Mouse (Mus musculus): ENCODE results near the gene Hmgb1. TPM values are rescaled to one million over a fixed set of nuclear protein-coding genes. Genes with fewer than 3 reads are reported as not detected.

Gene Hmgb1
- total and polyA plus RNA-seq, 3 experiments = 23.7 to 103 (median 88.9) TPM

GRCm38 (mm10) chr5:149135455-149136354 lies 48.6 kb downstream of the Hmgb1 start:
- no peaks in the 10 kb centered on the region for H3K36me3 ChIP-seq (ENCODE audit: control insufficient read depth, insufficient read depth, low read length)
- 72% methylated on average over 10 of the region's 10 CpGs for WGBS
- peak in 1 of 2 experiments; percentile 15 for DNase-seq
- H3K9ac ChIP-seq (ENCODE audit: low read depth, low read length) = no peak overlapping the region
- no peak for TF ChIP-seq CTCF (IDR thresholded peaks at IDR 0.05)
- no peak for TF ChIP-seq POLR2A (IDR thresholded peaks at IDR 0.05; ENCODE audit: insufficient read depth, low read depth, low read length)
- TF ChIP-seq EP300 (IDR thresholded peaks at IDR 0.05; ENCODE audit: insufficient read depth, low read depth, low read length) = no peak
- peaks cover 2% of the 10 kb centered on the region; the same call in 1 of the 2 replicates for H3K4me1 ChIP-seq (ENCODE audit: control insufficient read depth, insufficient read depth, low read length)
- no peak overlapping the region for H3K4me3 ChIP-seq
- no peaks in the 10 kb centered on the region for H3K79me2 ChIP-seq (replicated peaks; ENCODE audit: control insufficient read depth, insufficient read depth, low read length)
- H3K27me3 ChIP-seq (ENCODE audit: control insufficient read depth, insufficient read depth, low read length) = no peaks in the 10 kb centered on the region
- no peak overlapping the region for H3K27ac ChIP-seq
- intact Hi-C loops (cut with DNase I) = no loop called here

DNA sequence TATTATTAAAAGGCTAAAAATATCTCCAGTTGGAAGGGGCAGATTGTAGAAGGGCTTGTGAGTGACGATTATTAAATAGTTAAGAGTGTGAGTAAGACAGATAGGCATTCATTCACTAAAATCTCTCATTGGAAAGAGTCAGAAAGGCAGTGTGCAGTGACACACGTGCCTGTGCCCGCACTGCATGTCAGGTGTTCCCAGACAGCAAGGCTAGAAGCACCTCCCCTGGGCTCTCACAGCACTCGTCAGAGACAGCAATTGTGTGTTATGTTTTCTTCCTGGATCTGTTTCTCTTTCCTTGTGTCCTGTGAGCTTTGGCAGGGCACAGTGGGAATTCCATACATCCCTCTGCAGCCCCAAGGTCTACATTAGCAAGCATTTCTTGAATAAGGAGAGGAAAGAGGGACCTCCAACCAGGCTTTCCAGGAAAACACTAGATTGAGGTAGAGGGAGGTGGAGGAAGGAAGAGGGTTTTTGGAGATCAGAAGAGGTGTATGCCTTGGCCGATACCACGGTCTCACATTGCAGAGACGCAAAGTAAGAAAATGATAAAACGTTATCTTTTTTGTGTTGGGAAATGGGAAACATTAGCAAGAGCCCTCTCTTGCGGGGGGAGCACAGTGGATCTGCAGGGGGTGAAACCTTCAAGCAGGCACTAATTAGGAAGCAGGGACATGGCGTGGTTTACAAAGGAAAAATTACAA lies 49.4 kb downstream of the Hmgb1 start:
- intact Hi-C loops (cut with DNase I) = no loop called here
- Histone ChIP-seq H3K27me3 (ENCODE audit: control insufficient read depth, insufficient read depth, low read length) (no peaks in the 10 kb centered on the region), H3K4me1 (ENCODE audit: control insufficient read depth, insufficient read depth, low read length) (peaks cover 2% of the 10 kb centered on the region; the same call in 1 of the 2 replicates), H3K4me3 (no peak overlapping the region), H3K9ac (ENCODE audit: low read depth, low read length) (no peak overlapping the region), H3K27ac (no peak overlapping the region), H3K79me2 (replicated peaks; ENCODE audit: control insufficient read depth, insufficient read depth, low read length) (no peaks in the 10 kb centered on the region), H3K36me3 (ENCODE audit: control insufficient read depth, insufficient read depth, low read length) (no peaks in the 10 kb centered on the region)
- DNase-seq = no peak
- TF ChIP-seq EP300 (IDR thresholded peaks at IDR 0.05; ENCODE audit: insufficient read depth, low read depth, low read length) = no peak
- no peak for TF ChIP-seq CTCF (IDR thresholded peaks at IDR 0.05)
- no peak for TF ChIP-seq POLR2A (IDR thresholded peaks at IDR 0.05; ENCODE audit: insufficient read depth, low read depth, low read length)
- WGBS = 39% methylated on average over 10 of the region's 10 CpGs

DNA sequence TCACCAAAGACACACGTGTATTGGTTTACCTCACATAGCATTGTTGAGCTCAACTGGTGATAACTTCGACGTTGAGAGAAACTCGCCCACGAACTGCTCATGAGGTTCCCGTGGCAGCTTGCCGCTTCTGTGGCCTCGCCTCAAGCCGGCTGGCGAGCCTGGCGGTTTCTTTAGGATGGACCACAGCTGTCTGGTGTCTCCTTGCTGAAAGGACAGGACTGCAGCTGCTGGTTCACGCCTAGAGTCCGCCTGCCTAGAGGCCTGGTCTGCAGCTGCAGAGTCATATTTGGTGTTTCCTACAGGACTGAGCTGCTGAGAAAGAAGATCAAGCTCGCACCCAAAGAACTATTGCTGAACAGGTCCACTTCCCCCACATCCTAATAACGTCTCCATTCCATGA lies 55.8 kb downstream of the Hmgb1 start:
- no peak overlapping the region for H3K27ac ChIP-seq
- intact Hi-C loops (cut with DNase I) = no loop called here
- 67% methylated on average over 15 of the region's 15 CpGs for WGBS
- H3K4me3 ChIP-seq = no peak overlapping the region
- DNase-seq = peak; percentile 43 to 45
- no peak overlapping the region for H3K9ac ChIP-seq (ENCODE audit: low read depth, low read length)
- no peak for TF ChIP-seq POLR2A (IDR thresholded peaks at IDR 0.05; ENCODE audit: insufficient read depth, low read depth, low read length)
- H3K36me3 ChIP-seq (ENCODE audit: control insufficient read depth, insufficient read depth, low read length) = no peaks in the 10 kb centered on the region
- H3K79me2 ChIP-seq (replicated peaks; ENCODE audit: control insufficient read depth, insufficient read depth, low read length) = no peaks in the 10 kb centered on the region
- no peaks in the 10 kb centered on the region for H3K27me3 ChIP-seq (ENCODE audit: control insufficient read depth, insufficient read depth, low read length)
- no peaks in the 10 kb centered on the region for H3K4me1 ChIP-seq (ENCODE audit: control insufficient read depth, insufficient read depth, low read length)

DNA sequence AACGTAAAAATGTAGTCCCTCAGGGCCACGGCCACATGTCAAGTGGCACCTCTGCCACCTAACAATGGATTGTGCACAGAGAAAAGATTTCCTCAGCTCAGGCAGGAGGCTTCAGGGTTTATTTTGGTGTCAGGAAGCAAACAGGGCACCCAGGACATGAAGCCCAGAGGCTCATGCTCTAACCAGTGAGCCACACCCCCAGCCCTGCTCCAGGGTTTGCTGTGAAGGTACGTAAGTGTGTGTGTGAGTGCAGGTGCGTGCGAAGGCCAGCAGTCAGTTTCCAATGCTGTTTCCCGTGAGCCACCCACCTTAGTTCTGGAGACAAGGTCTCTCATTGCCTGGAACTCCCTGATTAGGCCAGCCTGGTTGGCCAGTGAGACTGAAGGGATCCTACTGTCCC lies 60.5 kb downstream of the Hmgb1 start:
- H3K4me1 ChIP-seq (ENCODE audit: control insufficient read depth, insufficient read depth, low read length) = no peaks in the 10 kb centered on the region
- DNase-seq = no peak
- WGBS = 94% methylated on average over 6 of the region's 6 CpGs
- H3K27ac ChIP-seq = no peak overlapping the region
- TF ChIP-seq POLR2A (IDR thresholded peaks at IDR 0.05; ENCODE audit: insufficient read depth, low read depth, low read length) (no peak), EP300 (IDR thresholded peaks at IDR 0.05; ENCODE audit: insufficient read depth, low read depth, low read length) (no peak), CTCF (IDR thresholded peaks at IDR 0.05) (no peak)
- no peaks in the 10 kb centered on the region for H3K79me2 ChIP-seq (replicated peaks; ENCODE audit: control insufficient read depth, insufficient read depth, low read length)
- intact Hi-C loops (cut with DNase I) = no loop called here
- no peaks in the 10 kb centered on the region for H3K36me3 ChIP-seq (ENCODE audit: control insufficient read depth, insufficient read depth, low read length)
- no peak overlapping the region for H3K9ac ChIP-seq (ENCODE audit: low read depth, low read length)
- H3K27me3 ChIP-seq (ENCODE audit: control insufficient read depth, insufficient read depth, low read length) = no peaks in the 10 kb centered on the region
- no peak overlapping the region for H3K4me3 ChIP-seq

DNA sequence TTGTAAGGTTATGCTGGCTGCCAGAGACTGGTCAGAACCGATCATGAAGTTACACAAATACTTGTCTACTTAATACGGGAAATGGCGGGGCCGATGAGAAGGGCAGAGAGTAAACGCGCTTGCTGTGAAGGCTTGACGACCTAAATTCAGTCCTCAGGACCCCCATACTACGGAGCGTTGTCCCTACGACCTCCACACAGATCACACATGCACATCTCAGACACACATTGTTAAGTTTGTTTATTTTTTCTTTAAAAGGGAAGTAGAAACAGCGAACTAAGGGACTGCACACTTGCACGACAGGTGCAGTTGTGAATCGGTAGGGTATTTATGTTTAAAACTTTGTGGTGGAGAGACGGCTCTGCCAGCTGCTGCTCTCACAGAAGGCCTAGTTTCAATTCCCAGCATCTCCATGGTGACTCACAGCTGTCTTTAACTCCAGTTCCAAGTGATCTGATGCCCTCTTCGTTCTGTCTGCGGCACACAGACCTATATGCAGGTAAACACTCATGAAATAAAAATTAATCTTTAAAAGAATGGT lies 64.9 kb downstream of the Hmgb1 start:
- no peak for DNase-seq
- Histone ChIP-seq H3K4me3 (no peak overlapping the region), H3K36me3 (ENCODE audit: control insufficient read depth, insufficient read depth, low read length) (no peaks in the 10 kb centered on the region), H3K79me2 (replicated peaks; ENCODE audit: control insufficient read depth, insufficient read depth, low read length) (no peaks in the 10 kb centered on the region), H3K4me1 (ENCODE audit: control insufficient read depth, insufficient read depth, low read length) (no peaks in the 10 kb centered on the region), H3K27me3 (ENCODE audit: control insufficient read depth, insufficient read depth, low read length) (no peaks in the 10 kb centered on the region; the same call in 1 of the 2 replicates), H3K27ac (no peak overlapping the region), H3K9ac (ENCODE audit: low read depth, low read length) (no peak overlapping the region)
- WGBS = 93% methylated on average over 16 of the region's 16 CpGs
- intact Hi-C loops (cut with DNase I) = no loop called here
- TF ChIP-seq CTCF (IDR thresholded peaks at IDR 0.05) (no peak), EP300 (IDR thresholded peaks at IDR 0.05; ENCODE audit: insufficient read depth, low read depth, low read length) (no peak), POLR2A (IDR thresholded peaks at IDR 0.05; ENCODE audit: insufficient read depth, low read depth, low read length) (no peak)
